Mouse (Mus musculus): ENCODE results near the gene 2010111I01Rik. TPM values are rescaled to one million over a fixed set of nuclear protein-coding genes. Genes with fewer than 3 reads are reported as not detected.
A peak's percentile ranks its signal among the peaks of the same experiment; 100 is the strongest.

The 2010111I01Rik gene
- polyA plus RNA-seq, 1 experiment from 2014 or later: 101 TPM

DNA sequence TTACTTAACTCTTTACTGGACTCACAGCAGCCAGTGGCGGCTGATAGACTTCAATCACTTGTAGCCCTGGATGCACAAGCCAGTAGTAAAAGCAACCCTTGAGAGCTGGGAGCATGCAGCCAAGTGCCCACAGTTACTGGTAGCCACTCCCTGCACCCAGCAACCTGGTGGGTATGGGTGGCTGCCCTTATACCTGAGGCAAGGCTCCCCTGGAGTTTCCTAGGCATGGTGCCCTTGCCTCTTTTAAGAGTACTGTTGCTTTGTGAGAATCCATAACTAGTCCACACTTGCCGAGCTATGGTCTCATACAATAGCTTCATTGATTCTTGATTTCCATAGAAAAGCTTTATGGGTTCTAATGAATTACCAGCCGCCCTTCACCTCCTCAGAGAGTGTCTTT, 279.7 kb downstream of the 2010111I01Rik start:
- Histone ChIP-seq H3K4me2 (replicated peaks; ENCODE audit: low read depth) (peak overlapping the region; percentile 42), H3K27me3 (ENCODE audit: control insufficient read depth, insufficient read depth, low read length) (no peaks in the 10 kb centered on the region), H3K9ac (ENCODE audit: low read length) (peak overlapping the region; percentile 35; the same call in 1 of the 2 replicates), H3K27ac (replicated peaks) (peak overlapping the region; percentile 78), H3K4me1 (replicated peaks; ENCODE audit: control insufficient read depth, insufficient read depth) (peaks cover 8% of the 10 kb centered on the region), H3K9me3 (ENCODE audit: control insufficient read depth, low read length) (no peaks in the 10 kb centered on the region), H3K36me3 (ENCODE audit: control insufficient read depth, insufficient read depth, low read length) (no peaks in the 10 kb centered on the region), H3K4me3 (ENCODE audit: low read depth, low read length) (no peak overlapping the region)
- ATAC-seq (ENCODE audit: low FRiP score, low TSS enrichment) (no peak), DNase-seq (ENCODE audit: low spot score) (no peak)
- WGBS: 65% methylated on average over 3 of the region's 3 CpGs
- no peak for TF ChIP-seq CTCF (IDR thresholded peaks at IDR 0.05; ENCODE audit: low read depth)
- TF ChIP-seq EP300 (optimal IDR thresholded peaks at IDR 0.05): no peak

DNA sequence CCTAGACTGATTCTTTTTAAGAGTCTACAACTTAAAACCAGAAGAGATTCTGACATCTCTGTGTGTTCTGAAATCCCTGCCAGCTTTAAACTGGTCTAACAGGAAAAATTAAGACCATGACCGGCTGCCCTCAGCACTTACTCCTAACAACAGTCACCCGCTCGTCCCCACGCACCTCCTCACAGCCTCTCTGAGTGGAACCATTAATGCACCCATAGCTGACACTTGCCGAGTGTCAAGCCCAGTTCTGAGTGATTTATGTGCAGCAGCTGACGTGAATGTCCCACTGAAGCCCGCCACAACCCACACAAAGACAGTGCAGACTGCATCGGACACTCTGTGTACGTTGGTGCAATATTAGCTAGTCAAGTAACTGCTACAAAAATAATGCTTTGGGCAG, 280.5 kb downstream of the 2010111I01Rik start:
- WGBS: 42% methylated on average over 9 of the region's 9 CpGs
- Histone ChIP-seq H3K4me1 (replicated peaks; ENCODE audit: control insufficient read depth, insufficient read depth) (peaks cover 8% of the 10 kb centered on the region), H3K9ac (ENCODE audit: low read length) (no peak overlapping the region), H3K27me3 (ENCODE audit: control insufficient read depth, insufficient read depth, low read length) (no peaks in the 10 kb centered on the region), H3K4me3 (ENCODE audit: low read depth, low read length) (peak overlapping the region; percentile 6; the same call in 1 of the 2 replicates), H3K4me2 (replicated peaks; ENCODE audit: low read depth) (peak overlapping the region; percentile 34), H3K36me3 (ENCODE audit: control insufficient read depth, insufficient read depth, low read length) (no peaks in the 10 kb centered on the region), H3K9me3 (ENCODE audit: control insufficient read depth, low read length) (no peaks in the 10 kb centered on the region), H3K27ac (replicated peaks) (peak overlapping the region; percentile 73)
- no peak for DNase-seq (ENCODE audit: low spot score)
- ATAC-seq (ENCODE audit: low FRiP score, low TSS enrichment): no peak
- TF ChIP-seq CTCF (IDR thresholded peaks at IDR 0.05; ENCODE audit: low read depth) (no peak), EP300 (optimal IDR thresholded peaks at IDR 0.05) (no peak)

DNA sequence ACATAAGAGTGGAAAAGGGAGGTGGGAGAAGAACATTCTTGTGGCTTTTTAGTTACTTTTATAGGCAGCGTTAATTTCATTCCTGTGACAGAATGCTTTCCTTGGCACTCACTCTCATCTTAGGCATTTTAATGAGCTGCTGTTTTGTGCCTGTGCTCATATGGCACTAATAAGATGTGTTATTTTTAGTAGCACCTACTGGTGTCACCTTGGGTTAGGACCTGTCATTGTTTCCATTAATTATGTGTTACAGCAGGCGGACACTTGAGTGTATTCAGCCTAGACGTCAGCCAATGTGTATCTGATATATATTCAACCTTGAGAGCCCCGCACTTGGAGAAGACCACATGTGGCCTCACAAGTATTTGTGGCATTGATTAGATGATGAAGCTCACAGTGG, 281.1 kb downstream of the 2010111I01Rik start:
- no peaks in the 10 kb centered on the region for H3K9me3 ChIP-seq (ENCODE audit: control insufficient read depth, low read length)
- H3K27ac ChIP-seq (replicated peaks): peak overlapping the region; percentile 73; the same call in 1 of the 2 replicates
- DNase-seq (ENCODE audit: low spot score) (no peak), ATAC-seq (ENCODE audit: low FRiP score, low TSS enrichment) (no peak)
- H3K4me2 ChIP-seq (replicated peaks; ENCODE audit: low read depth): no peak overlapping the region
- H3K36me3 ChIP-seq (ENCODE audit: control insufficient read depth, insufficient read depth, low read length): no peaks in the 10 kb centered on the region
- H3K4me3 ChIP-seq (ENCODE audit: low read depth, low read length): no peak overlapping the region
- peaks cover 8% of the 10 kb centered on the region for H3K4me1 ChIP-seq (replicated peaks; ENCODE audit: control insufficient read depth, insufficient read depth)
- WGBS: 57% methylated on average over 4 of the region's 4 CpGs
- no peak for TF ChIP-seq EP300 (optimal IDR thresholded peaks at IDR 0.05)
- TF ChIP-seq CTCF (IDR thresholded peaks at IDR 0.05; ENCODE audit: low read depth): no peak
- H3K9ac ChIP-seq (ENCODE audit: low read length): no peak overlapping the region
- no peaks in the 10 kb centered on the region for H3K27me3 ChIP-seq (ENCODE audit: control insufficient read depth, insufficient read depth, low read length)

DNA sequence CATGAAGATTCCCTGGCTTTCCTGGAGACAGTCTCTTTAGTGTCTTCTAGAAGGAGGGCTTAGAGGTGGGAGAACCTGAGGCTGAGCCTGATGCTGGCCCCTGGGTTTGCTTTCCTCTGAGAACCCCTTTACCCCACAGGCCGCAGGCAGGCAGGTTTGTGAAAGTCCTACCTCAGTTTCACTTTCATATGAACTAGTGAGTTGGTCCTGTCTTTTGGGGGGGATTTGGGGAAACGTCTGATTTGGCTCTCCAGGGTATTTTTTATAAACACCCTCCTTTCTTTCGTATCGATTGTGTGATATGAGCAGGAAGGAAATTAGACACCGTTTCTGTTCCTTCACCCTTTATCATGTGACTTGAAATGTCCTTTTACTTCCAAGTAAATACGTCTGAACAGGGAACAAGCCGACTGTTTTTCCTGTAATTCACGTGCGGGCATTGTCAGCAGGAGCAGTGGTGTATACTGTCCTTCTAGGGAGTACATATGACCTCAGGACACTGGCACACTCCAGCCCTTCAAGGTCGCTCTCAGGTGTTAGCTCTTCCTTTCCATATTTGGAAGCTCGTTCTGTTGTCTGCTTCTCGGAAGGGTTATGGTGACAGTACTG, 281.7 kb downstream of the 2010111I01Rik start:
- peak overlapping the region; percentile 31; the same call in 1 of the 2 replicates for H3K27ac ChIP-seq (replicated peaks)
- peaks cover 8% of the 10 kb centered on the region for H3K4me1 ChIP-seq (replicated peaks; ENCODE audit: control insufficient read depth, insufficient read depth)
- H3K36me3 ChIP-seq (ENCODE audit: control insufficient read depth, insufficient read depth, low read length): no peaks in the 10 kb centered on the region
- H3K4me3 ChIP-seq (ENCODE audit: low read depth, low read length): no peak overlapping the region
- TF ChIP-seq EP300 (optimal IDR thresholded peaks at IDR 0.05): no peak
- TF ChIP-seq CTCF (IDR thresholded peaks at IDR 0.05; ENCODE audit: low read depth): no peak
- H3K4me2 ChIP-seq (replicated peaks; ENCODE audit: low read depth): peak overlapping the region; percentile 40
- 0 out of 2 replicates have a peak overlapping the region, but pooled peaks have one; percentile 0 for H3K9ac ChIP-seq (ENCODE audit: low read length)
- H3K9me3 ChIP-seq (ENCODE audit: control insufficient read depth, low read length): no peaks in the 10 kb centered on the region
- DNase-seq (ENCODE audit: low spot score) (no peak), ATAC-seq (ENCODE audit: low FRiP score, low TSS enrichment) (peak; percentile 64; the same call in 1 of the 2 replicates)
- no peaks in the 10 kb centered on the region for H3K27me3 ChIP-seq (ENCODE audit: control insufficient read depth, insufficient read depth, low read length)
- 42% methylated on average over 12 of the region's 12 CpGs for WGBS

DNA sequence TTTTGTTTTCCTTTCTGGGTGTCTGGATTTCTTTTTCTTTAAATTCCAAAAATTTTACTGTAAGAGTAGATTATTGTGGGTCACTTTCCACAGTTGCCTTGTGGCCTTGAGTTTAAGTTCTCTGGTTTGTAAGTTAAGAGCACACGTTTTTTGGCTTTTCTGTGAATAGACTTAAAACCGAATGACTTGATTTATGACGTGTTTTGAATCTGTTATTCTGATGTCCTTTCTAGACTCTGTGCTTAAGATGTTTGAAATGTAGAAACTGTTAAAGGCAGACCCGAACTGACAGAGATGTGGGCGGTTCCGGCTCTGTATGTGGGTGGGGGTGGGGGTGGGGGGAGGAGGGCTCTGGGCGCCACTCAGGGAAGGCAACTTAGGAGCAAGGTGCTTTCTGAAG, 282.3 kb downstream of the 2010111I01Rik start:
- Histone ChIP-seq H3K4me1 (replicated peaks; ENCODE audit: control insufficient read depth, insufficient read depth) (peaks cover 8% of the 10 kb centered on the region; the same call in 1 of the 2 replicates), H3K9ac (ENCODE audit: low read length) (no peak overlapping the region), H3K27ac (replicated peaks) (peak overlapping the region; percentile 31; the same call in 1 of the 2 replicates), H3K4me2 (replicated peaks; ENCODE audit: low read depth) (peak overlapping the region; percentile 40; the same call in 1 of the 2 replicates), H3K36me3 (ENCODE audit: control insufficient read depth, insufficient read depth, low read length) (no peaks in the 10 kb centered on the region), H3K4me3 (ENCODE audit: low read depth, low read length) (no peak overlapping the region), H3K9me3 (ENCODE audit: control insufficient read depth, low read length) (no peaks in the 10 kb centered on the region), H3K27me3 (ENCODE audit: control insufficient read depth, insufficient read depth, low read length) (no peaks in the 10 kb centered on the region)
- no peak for DNase-seq (ENCODE audit: low spot score)
- TF ChIP-seq CTCF (IDR thresholded peaks at IDR 0.05; ENCODE audit: low read depth): no peak
- no peak for TF ChIP-seq EP300 (optimal IDR thresholded peaks at IDR 0.05)
- no peak for ATAC-seq (ENCODE audit: low FRiP score, low TSS enrichment)
- 52% methylated on average over 7 of the region's 7 CpGs for WGBS

DNA sequence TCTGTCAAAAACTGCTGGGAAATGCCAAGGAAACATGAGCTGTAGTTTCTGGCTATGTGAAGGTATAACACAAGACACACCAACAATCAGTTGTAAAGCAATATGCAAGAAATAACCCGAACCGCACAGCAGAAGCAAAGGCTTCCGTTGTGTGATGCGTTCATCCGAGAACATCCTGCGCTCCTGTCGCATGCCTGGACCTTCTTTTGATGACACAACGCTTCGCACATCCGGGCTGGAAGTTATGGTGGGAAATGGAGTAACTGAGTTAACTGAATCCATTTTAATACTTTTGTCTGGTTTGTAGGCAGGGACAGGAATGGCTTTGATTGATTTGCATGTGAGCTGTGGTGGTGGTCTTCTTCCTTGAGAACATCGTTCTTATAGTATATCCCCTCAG, 282.9 kb downstream of the 2010111I01Rik start:
- H3K4me2 ChIP-seq (replicated peaks; ENCODE audit: low read depth): no peak overlapping the region
- WGBS: 87% methylated on average over 11 of the region's 11 CpGs
- TF ChIP-seq EP300 (optimal IDR thresholded peaks at IDR 0.05): no peak
- TF ChIP-seq CTCF (IDR thresholded peaks at IDR 0.05; ENCODE audit: low read depth): no peak
- no peaks in the 10 kb centered on the region for H3K36me3 ChIP-seq (ENCODE audit: control insufficient read depth, insufficient read depth, low read length)
- H3K9me3 ChIP-seq (ENCODE audit: control insufficient read depth, low read length): no peaks in the 10 kb centered on the region
- H3K4me1 ChIP-seq (replicated peaks; ENCODE audit: control insufficient read depth, insufficient read depth): peaks cover 8% of the 10 kb centered on the region
- DNase-seq (ENCODE audit: low spot score) (no peak), ATAC-seq (ENCODE audit: low FRiP score, low TSS enrichment) (no peak)
- no peak overlapping the region for H3K27ac ChIP-seq (replicated peaks)
- H3K9ac ChIP-seq (ENCODE audit: low read length): no peak overlapping the region
- no peak overlapping the region for H3K4me3 ChIP-seq (ENCODE audit: low read depth, low read length)
- no peaks in the 10 kb centered on the region for H3K27me3 ChIP-seq (ENCODE audit: control insufficient read depth, insufficient read depth, low read length)

Data from stomach, postnatal 0 days (tissue).